Mouse (Mus musculus) cerebral cortex, adult 2 months (tissue): Measurements from ENCODE around the gene Dffb.

Experiments used
- WGBS: fragments of 180-500 bp; shearing (Covaris S2); methylation state at CpG from one replicate; pipeline ENCODE4 v1.1.7; 2018; 5-methylcytosine and 5-hydroxymethylcytosine counted together

The Dffb gene

DNA sequence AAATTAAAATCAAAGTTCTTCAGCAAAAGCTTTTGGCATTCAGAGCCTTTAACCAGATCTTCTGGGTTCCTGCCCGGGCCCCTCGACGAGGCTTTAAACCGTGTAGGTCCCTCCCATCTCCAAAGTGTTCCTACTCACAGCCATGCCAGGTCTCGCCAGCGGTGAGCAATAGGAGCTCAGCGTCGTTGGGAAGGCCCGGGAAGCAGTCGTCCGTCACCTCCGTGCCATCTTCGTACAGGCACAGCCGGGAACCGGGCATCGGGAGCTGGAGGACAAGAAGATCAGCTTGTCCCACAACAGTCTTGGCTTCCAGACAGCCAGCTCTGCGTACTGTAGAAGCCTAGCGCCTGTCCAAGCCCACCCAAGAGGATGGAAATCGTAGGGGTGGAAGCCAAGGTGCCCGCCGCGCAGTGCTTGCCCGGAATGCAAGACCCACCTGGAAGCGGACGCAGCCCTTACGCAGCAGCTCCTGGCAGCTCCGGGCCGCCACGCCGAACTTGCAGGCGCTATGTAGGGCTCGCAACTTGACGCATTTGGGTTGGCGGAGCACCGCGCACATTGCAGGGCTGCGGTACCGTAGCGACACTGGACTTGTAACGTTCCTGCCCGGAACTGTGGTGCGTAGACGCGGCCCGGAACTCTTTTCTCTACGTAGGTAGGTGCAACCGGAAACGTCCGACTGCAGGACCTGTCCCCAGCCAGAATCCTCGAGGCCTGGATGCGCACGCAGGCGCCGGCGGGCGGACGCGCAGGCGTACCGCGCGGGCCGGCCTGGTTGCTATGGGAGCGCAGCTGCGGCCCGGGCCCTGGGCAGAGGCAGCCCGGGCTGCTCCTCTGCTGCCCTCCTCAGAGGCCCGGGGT lies at the start of gene Dffb, which contains the start of gene Cep104:
Gene Dffb (minus strand): TSS at position 696 of the 861 bp plus-strand sequence.
Gene Cep104 (plus strand): TSS at position 764 of the 861 bp plus-strand sequence.
- under 1% methylated on average over 68 of the region's 68 CpGs for WGBS

DNA sequence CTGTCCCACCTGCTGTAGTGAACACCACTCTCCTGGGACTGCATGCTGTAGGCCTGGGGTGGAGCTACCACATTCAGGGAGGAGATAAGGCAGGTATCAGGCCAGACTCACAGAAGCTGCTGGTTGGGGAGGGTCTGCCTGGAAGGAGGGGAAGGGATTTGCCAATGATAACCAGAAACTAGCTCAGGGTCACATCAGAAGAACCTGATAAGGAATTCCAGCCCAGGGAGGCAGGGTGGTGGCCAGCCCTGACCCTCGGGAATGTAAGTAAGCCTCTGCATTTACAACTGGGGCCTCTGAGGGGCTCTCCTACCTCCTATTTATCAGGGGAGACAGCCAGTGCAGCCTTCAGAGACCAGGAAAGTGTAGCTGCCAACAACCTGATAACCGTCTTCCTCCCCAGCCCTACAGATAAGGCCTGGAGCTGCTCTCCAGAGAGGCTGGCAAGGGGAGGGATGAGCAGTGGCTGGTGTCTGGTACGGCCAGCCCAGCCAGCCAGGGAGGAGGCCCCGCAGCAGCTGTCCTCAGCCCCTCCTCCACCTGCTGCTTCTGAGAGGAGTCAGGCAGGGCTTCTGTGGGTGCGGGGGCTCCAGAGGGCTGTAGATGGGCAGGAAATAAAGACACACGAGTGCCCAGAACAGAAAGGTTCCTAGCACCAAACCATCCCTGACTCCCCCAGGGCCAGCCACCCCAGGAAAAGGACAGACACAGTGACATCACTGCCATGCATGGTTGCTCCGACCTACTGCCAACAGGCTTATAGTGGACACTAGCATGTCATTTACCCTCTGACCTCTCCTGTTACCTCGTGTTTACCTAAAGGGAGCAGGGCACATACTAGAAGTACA lies 49.1 kb upstream of the Dffb start:
- WGBS = 29% methylated on average over 8 of the region's 8 CpGs

DNA sequence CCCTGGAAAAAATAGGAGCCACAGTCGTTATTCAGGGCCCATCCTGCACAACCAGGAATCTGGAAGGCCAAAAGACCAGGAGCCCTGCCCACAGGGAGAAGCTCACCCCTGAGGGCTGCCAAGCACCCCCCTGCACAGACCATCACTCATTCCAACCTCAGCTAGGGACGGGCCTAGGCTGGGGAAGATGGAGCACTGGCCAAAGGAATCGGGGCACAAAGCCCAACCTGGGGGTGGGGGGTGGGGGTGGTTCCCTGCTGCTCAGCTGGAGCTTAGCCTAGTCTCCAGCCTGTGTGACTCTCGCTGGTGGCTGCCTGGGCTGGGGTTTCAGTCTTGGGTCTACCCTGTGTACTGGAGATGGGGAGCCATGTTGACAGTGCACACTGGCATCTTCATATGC lies 47.9 kb upstream of the Dffb start:
- WGBS = 15% methylated on average over 4 of the region's 4 CpGs

DNA sequence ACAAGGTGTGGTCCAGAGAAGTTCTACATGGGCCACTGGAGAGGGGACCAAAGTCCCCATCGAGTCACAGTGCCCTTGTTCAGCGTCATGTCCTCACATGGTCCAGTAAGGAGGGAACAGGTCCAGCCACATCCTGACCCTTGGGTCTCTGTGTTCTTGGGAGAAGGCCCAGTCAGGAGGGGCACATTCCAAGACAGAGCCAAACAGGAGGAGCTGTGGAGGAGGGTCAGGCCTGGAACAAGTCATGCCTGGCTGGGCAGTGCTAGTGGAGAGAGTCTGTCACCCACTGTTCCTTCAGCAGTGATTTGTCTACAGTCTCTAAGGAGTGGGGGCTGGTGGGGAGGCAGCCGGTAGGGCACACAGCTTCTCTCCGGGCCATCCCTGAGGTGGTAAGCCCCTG lies 47.5 kb upstream of the Dffb start:
- 50% methylated on average over 4 of the region's 4 CpGs for WGBS

DNA sequence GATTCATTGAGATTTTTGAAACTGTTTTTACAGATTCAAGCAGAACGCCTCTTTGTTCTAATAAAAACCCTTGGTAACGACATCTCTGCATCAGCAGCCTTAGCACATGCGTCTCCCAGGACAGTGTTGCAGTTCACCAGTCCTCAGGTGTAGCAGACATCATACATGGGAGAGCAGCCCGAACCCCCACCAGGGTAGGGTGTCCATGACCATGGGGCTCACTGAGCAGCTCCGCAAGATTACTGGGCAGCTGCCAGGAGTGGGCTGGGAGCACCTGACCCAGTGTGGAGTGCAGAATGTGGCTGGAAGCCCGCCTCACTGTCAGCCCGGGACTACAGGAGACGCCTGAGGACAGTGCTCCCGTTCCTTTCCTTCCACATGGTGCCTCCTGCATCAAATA lies 46.5 kb upstream of the Dffb start:
- 59% methylated on average over 9 of the region's 9 CpGs for WGBS

DNA sequence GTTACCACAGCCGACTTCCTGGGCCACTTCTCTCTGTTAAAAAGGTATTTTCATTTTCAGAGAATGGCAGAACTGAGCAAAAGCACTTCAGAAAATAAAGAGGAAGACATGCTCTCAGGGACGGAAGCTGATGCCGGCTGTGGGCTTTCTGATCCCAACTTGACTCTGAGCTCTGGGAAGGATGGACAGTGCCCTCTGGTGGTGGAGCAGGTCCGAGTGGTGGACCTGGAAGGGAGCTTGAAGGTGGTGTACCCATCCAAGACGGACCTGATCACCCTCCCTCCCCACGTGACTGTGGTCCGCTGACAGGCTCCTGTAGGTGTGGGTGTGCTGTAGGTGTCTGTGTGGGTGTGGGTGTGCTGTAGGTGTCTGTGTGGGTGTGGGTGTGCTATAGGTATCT lies 44.6 kb upstream of the Dffb start:
- WGBS = 48% methylated on average over 7 of the region's 7 CpGs

DNA sequence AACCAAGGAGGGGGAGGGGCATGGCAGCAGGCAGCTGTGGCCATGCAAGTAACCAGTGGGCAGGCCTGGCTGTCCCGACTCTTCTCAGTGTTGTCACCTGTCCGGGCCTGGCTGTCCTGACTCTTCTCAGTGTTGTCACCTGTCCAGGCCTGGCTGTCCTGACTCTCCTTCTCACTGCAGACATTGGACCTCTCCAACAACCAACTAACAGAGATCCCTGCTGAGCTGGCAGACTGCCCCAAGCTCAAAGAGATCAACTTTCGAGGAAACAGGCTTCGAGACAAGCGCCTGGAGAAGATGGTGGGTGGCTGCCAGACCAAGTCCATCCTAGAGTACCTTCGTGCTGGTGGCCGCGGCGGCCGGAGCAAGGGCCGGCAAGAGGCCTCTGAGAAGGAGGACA lies 40.5 kb upstream of the Dffb start:
- WGBS = 69% methylated on average over 11 of the region's 11 CpGs

DNA sequence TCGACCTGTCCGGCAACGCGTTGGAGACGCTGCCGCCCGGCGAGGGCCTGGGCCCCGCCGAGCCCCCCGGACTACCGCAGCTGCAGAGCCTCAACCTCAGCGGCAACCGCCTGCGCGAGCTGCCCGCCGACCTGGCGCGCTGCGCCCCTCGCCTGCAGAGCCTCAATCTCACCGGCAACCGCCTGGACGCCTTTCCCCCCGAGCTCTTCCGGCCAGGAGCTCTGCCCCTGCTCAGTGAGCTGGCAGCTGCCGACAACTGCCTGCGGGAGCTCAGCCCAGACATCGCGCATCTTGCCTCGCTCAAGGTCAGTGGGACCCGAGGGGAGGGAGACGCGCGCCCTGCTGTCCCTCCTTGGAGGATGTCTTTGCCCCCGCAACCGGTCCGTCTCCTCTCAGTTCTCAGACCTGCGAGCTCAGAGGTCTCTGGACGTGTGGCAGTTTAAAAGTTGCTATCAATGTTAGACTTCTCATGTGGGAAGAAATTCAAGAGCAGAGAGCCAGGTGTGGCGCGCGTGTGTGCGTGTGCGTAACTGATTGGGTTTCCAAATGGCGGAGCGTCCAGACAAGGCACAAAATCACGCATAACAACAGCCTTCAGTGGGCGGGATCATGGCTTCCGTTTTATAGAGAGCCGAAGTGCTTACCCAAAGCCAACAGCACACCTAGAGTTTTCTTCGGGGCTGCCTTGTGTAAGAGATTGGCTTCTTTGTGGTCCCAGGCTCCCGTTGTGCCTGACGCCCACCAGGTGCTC lies 37.4 kb upstream of the Dffb start:
- under 1% methylated on average over 55 of the region's 55 CpGs for WGBS

DNA sequence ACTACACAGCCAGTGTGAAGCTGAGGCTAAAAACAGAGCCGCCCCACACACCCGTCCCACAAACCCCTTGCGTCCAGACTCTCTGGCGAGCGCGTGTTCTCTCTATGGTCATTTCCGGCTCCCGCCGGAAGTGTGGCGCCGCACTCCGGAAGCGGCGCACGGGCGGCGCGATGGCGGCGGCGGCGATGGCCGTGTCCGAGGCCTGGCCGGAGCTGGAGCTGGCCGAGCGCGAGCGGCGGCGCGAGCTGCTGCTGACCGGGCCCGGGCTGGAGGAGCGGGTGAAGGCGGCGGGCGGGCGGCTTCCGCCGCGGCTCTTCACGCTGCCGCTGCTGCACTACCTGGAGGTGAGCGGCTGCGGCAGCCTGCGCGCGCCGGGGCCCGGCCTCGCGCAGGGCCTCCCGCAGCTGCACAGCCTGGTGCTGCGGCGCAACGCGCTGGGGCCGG lies 36.7 kb upstream of the Dffb start, which contains the start of gene Lrrc47:
Gene Lrrc47 (plus strand): TSS at position 86 of the 444 bp plus-strand sequence.
- WGBS = under 1% methylated on average over 58 of the region's 59 CpGs

DNA sequence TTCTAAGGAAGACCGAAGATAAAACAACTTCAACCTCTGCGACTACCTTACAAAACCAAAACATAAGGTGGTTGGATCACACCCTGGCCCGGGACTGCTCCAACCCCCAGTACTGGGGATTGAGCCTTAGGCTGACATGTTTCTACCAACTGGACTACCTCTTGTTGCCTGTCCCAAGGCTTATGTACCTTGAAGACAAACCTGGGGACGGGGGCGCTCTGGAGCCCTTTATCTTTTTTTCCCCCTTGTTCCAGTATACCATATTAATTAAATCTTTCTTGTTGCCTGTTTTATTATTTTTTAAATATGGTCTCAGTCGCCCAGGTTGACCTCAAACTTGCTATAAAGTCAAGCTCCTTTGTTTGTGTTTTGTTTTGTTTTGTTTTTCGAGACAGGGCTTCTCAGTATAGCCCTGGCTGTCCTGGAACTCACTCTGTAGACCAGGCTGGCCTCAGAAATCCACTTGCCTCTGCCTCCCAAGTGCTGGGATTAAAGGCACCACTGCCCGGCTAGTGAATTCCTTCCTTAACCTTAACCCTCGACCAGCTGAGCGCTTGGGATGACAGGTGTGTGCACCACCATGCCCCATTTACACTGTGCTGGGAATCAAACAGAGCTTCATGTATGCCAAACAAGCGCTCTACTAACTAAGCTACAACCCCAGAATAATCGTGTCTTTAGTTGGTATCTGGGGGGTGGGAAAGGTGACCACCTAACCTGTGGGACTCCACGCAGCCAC lies 36.1 kb upstream of the Dffb start:
- WGBS = 28% methylated on average over 13 of the region's 13 CpGs

DNA sequence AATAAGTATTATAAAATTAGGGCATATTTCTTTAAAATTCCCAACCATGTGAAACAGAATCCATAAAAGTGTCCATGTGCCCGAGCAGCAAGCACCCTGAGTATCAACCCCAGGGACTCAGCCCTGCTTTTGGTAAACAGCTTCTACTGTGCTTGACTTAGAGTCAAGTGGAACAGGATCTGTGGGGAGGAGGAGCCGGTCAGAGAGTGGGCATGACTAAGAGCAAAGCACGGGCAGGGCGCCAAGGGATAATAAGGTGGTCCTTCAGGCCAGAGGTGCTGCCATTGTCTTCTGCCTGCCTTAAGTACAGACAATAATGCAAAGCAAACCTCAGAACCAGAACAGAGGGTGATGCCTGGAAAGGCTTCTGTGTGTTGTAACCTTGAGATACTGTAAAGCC lies 32.8 kb upstream of the Dffb start:
- 53% methylated on average over 4 of the region's 4 CpGs for WGBS

DNA sequence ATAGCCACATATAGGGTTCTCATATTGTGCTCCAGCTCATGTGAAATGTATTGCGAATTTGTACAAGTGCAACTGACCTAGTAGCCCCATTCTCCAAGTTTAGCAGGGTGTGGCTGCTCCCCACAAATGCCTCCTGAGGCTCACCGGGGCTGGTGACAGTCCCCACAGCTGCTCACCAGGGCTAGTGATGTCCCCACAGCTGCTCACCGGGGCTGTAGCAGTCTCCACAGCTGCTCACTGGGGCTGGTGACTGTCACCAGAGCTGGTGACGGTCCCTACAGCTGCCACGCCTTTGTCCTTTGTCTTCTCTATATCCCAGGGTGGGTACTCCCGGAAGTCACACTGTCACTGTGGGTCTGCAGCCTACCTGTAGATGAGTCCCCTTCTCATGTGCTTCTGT lies 31.3 kb upstream of the Dffb start:
- 83% methylated on average over 6 of the region's 6 CpGs for WGBS

DNA sequence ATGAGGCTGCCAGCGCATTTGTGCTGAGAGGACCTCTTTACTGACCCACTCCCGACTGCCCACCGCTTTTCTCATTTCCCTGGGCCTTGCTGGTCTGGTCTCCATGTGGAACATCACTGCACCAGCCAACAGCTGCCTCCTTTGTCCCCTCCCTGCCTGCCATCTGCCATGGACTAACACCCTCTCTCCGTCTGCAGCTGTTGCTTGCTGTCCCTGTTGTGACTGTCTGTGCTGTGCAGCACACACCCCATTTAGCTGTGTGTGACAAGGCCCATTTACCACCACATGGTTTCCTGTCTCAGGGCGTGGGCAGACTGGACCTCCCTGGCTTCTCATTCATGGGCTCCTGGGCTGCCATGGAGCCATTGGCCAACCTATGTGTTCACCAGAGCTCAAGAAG lies 30.6 kb upstream of the Dffb start:
- 73% methylated on average over 5 of the region's 5 CpGs for whole genome bisulfite sequencing

DNA sequence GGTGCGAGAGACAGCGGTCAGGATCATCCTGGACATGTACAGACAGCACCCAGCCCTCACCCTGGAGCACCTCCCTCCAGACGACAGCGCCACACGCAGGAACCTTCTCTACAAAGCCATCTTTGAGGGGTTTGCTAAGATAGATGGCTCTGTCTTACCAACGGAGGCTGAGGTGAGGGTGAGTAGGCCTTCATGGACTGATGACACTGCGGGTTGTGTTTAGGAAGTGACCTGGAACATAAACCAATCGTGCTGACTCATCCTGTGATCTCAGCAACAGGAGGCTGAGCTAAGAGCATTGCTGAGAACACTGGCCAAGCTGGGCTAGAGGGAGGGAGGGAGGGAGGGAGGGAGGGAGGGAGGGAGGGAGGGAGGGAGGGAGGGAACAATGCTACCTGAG lies 18.6 kb upstream of the Dffb start:
- WGBS = 89% methylated on average over 8 of the region's 8 CpGs

DNA sequence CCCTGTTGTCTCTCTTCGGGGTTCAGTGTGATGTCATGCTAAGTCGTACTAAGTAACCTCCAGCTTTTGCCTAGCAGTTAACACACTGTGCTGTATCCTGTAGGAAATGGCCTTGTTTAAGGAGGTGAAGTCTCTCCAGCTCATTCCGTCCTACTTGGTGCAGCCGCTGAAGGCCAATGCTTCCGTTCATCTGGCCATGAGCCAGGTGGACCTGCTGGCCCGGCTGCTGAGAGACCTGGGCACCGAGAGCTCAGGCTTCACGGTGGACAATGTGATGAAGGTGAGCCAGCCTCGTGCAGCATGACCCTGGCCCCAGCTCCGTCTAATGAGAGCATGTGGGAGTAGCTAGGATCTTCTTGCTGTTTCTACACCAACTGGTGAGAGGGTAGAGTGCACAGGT lies 17.8 kb upstream of the Dffb start:
- WGBS = 82% methylated on average over 10 of the region's 10 CpGs

DNA sequence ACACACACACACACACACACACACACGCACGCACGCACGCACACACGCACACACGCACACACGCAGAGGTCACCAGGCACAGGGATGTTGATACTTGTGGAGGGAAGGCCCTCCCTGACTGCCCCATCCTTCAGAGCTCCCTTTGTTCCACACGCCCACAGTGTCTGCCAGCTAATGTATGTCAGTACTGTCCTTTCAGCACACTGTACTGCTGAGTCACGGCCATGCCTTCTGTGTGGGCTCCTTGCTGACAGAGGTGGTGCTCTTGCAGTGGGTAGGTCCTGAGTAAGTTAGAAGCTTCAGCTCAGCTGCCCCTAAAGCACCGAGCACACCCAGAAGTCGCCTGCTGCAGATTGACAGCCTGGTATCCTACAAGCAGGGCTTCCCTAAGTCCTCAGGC lies 5.5 kb upstream of the Dffb start:
- 70% methylated on average over 11 of the region's 11 CpGs for WGBS

DNA sequence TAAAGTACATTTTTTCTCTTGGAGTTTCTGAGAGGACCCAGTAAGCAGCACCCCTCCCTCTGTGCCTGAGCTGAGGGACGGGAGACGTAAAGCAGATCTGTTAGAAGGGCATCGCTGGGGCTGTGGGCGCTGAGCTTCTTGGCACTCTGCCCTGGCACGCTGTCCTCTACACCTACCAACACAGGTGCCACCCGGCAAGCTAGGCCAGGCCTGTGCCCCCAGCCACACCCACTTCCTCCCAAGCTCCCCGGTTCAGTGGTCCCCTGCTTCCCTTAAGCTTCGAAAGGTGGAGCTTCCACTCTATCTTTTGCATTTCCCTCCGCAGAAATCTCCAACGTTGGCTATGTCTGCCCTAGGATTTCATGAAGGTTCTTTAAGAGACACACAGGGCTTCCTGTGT lies 4.3 kb upstream of the Dffb start:
- 79% methylated on average over 10 of the region's 10 CpGs for WGBS

DNA sequence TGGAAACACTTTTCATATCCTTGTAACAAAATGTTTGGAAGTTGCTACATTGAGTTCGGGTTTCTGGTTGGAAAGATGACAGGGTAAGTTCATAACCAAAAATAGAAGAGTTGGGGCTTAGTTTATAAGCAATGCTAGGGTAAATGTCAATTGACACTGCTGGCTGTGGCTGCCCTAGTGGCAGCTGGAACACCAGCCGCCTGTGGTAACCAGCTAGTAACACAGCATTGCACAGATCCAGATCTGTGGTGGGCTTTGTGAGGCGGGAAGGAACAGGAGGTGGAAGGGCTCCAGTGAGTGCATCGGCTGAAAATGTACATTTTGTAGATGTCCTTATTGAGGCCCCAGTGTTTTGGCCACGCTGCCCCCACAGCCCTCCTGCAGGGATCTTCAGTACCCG lies 842 bp upstream of the Dffb start:
- 22% methylated on average over 6 of the region's 6 CpGs for WGBS

DNA sequence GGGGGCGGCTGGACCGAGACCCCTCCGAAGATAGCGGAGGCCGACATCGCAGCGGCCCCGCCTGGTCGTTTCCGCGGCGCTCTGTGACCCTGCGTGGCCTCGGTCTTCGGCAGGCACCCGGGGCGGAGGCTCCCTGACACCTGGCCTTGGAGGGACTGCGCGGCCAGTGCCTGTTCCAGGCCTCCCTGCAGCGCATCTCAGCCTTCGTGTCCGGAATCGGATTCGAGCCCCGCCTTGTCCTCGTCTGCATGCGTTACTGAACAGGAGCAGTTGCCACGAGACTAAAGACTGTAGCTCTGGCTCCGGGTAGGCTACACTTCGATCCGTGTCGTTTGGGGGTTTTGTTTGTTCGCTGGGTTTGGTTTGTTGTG lies 351 bp upstream of the Dffb start:
- WGBS = under 1% methylated on average over 33 of the region's 33 CpGs

DNA sequence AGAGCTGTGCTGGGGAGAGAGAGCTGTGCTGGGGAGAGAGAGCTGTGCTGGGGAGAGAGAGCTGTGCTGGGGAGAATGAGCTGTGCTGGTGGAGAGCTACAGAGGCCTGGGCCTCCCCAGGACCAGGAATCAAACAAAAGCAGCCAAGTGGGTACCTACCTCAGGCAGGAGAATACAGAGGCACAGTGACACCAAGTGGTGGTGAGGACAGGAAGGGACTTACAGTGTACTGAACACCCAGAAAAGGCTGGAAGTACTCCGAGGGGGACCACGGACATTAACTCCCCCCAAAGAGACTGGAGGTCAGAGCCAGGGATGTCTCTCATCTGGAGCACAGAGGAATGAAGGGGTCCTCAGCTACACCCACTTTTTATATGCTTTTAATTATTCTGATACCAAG lies 6.9 kb downstream of the Dffb start:
- 83% methylated on average over 2 of the region's 2 CpGs for WGBS

DNA sequence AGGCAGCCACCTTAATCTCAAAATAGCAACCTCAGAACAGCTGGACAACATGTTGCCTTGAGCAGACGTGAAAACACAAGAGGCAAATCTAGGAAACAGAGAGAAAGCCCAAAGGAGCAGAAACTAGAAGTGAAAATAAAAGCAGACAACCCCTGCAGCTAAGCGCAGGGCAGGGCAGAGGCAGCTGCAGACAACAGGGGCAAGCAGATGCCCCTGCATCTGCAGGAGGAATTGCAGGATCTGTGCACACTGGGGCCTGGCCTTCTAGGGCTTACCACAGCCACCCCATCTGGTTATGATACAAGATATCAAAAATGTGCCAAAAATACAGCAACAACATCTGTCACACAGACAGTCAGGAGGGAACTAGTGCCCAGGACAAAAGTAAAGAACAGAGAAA lies 7.4 kb downstream of the Dffb start:
- 64% methylated on average over 2 of the region's 2 CpGs for WGBS
